Mouse (Mus musculus): ENCODE data around the gene Nav3.
A peak's percentile ranks its signal among the peaks of the same experiment; 100 is the strongest.

Gene Nav3

GRCm38 (mm10) chr10:109904841-109905240, 551.2 kb downstream of the Nav3 start:
- DNase-seq = no peak

- DNase-seq = no peak
Observed at GRCm38 (mm10) chr10:109903701-109904555, 552.1 kb downstream of the Nav3 start.

DNA sequence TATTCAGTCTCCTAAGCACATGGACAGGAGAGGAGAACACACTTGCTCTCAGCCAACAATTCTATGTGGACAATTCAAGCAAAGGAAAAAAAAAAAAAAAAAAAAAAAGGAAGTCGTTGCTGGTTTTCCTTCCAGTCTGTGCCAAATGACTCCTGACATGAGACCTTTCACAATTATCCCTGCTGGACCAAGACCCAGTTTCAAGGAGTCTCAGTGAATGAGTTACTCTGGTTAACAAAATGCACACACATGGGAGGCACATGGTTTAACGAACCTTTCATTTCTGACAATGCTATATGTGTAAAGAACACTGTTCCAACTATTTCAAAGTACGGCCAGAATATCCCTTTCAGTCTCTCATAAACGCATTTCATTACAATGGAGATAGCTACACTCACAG, 552.8 kb downstream of the Nav3 start:
- no peak for DNase-seq

- DNase-seq = no peak
Observed at GRCm38 (mm10) chr10:109889171-109889475, 566.9 kb downstream of the Nav3 start.

- DNase-seq = no peak
Observed at GRCm38 (mm10) chr10:109888355-109889170, 567.4 kb downstream of the Nav3 start.

GRCm38 (mm10) chr10:109887160-109887559, 568.8 kb downstream of the Nav3 start:
- no peak for DNase-seq

GRCm38 (mm10) chr10:109876107-109876506, 579.9 kb downstream of the Nav3 start:
- no peak for DNase-seq

GRCm38 (mm10) chr10:109875312-109875830, 580.6 kb downstream of the Nav3 start:
- no peak for DNase-seq

DNA sequence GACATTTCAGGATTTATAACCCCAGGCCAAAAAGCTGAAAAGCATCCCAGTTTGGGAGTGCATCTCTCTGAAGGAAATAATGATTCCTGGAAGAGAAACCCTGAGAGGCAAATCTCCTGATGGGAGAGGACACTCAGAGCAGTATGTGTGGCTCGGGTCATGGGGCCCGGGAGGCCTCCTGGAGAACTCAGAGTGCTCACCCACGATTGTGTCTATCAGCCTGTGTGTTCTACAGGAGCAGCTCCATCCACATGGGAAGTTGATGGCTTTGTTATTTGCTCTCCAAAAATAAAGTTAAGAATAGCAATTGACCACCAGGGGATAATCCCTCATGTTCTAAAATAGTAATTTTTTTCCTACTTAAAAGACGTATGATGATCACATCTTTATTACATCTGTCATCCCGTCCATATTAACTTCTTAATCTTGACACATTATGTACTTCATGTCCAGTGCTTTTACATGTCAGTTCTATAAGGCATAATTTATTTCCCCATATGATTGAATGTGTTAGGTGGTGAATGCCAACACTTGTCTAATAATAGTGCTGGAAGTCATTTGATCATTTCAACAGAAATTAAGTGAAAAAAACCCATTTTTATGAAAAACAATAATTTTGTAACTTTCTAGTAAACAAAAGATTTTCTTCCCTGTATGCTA, 581.2 kb downstream of the Nav3 start:
- peak; percentile 19 for DNase-seq

GRCm38 (mm10) chr10:109866063-109866462, 589.9 kb downstream of the Nav3 start:
- DNase-seq = no peak

DNA sequence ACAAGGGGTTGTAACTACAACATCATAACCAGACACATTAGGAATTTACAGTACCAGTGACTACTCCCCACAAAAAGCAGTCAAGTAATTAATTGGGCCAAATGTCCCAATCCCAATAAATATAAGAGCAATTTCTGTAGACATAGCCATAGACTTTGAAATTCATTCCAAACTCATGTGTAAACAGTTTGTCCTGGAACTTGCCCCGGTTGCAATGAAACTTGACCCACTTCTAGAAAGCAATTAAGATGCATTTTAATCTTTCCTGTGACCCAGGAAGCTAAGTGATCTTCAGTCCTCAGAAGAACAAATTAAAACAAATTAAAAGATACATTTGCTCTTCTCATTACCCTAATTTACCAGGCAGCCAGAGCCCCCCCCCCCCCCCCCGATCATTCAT, 590.6 kb downstream of the Nav3 start:
- DNase-seq = peak; percentile 33

GRCm38 (mm10) chr10:109864708-109865107, 591.3 kb downstream of the Nav3 start:
- peak; percentile 32 for DNase-seq

DNA sequence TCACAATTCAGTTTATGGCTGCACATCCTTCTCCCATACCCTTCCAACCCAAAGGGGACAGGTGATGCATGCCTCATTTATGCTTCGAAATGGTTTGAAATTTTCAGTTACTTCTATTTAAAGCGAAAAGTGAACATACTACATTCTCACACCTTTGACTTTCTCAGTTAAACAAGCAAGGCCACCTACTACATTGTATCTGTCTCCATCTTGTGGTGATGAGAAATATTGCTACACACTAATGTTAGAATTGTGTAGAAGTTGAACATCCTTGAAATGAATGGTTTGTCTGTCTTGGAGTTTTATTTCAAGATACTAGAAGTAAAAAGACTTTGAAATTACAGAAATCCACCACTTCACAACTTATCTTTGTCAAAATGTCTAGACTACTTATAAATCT, 594.7 kb downstream of the Nav3 start:
- DNase-seq = no peak

DNA sequence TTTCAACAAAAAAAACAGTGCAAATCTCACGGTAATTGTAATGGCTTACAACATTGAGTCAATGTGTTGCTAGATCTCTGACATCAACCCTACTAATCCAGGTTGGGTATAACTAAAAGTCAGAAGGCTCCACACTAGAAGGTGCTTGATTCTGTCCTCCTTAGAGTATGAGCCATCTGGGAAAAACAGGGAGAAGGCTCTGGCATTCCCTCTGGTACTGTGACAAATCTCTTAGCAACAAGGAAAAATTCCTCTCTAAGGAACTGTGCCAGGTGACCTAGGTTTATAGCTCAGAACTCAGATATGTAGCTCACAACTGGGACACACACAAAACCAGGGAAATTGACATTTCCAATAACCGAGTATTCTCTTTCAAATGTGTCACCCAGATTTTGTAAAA, 597.4 kb downstream of the Nav3 start:
- DNase-seq = no peak

- DNase-seq = peak; percentile 41
Observed at GRCm38 (mm10) chr10:109852392-109852791, 603.6 kb downstream of the Nav3 start.

DNA sequence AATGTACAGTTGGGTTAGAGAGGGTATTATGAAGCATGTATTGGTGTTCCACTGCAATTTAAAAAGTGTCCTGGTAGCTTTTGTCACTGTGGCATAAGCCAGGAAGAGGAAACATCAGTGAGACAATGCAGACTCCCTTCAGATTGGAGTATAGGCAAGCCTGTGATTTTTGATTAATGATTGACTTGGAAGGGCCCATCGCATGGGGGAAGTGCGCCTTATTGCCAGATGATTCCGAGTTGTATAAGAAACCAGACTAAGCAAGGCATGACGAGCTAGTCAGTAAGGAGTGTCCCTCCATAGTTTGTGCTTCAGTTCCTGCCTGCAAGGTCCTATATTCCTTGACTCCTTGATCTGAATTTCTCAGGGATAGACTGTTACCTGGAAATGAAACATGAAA, 608.4 kb downstream of the Nav3 start:
- no peak for DNase-seq

DNA sequence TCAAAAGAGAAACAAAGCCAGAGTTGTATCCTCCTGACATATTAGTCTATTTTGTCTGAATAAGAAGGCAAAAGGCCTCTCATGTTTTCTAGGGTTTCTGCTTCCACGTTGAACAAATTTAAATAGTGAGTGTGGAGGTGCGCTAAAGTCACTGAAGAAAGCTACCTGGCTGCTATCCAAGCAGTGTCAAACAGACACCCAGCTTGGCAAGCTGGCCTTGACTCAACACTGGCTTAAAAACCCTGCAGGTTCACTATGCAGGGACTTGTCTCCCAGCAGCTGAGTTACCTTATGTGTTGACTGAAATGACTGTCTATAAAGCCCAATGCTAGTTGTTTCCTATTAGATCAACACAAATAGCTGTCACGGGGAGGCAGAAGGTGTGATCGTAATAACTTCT, 612.3 kb downstream of the Nav3 start:
- no peak for DNase-seq

DNA sequence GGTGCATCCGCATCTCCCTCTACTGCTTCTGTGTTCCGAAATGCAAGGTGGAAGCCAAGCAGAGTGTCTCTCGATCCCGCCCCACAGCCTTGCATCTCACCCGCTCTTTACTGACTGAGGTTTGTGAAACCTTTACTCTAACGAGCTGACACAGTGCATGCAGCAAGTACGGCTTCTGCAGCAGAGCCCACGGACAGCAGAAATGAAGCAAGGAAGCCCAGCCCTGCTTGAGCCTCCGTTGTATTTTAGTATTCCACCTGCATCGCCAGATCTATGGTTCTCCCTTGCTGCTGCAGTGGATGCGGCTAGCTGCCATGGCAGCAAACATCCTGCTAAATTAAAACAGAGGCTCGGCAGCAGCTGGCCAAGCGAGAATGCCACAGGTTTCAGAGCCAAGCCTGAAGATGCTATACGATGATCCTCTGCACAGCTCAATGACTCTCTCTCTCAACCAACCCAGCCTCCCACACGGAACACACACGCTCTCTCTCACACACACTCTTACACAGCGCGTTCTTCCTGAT, 623.2 kb downstream of the Nav3 start:
- no peak for DNase-seq

DNA sequence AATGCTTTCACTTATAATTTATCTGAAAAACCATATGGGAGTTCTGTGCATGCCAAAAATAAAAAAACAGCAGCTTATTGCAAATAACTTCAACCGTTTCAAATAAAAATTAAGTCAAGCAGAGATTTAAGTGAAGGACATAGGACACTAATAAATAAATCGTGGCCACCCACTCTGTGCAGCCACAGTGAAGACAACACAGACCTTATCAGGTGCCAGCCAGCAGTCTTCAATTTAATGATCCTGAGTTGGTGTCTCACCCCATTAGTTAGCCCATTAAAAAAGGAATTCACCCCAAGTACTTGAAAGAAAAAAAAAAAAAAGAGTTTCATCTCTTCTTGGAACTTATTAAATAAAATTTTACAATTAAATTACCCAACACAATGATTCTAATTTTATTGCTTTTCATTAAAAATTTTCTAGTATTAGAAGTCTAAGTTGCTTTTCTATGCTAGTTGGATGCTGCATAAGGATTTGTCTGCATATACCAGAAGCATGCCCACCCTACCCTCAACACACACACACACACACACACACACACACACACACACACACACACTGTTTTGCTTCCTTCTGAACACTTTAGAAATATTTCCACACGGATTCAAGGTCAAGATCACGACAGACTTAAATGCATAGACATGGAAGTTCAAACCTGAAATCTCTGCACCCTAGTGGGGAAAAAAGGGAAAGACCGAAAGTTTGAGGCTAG, 649.1 kb downstream of the Nav3 start:
- peak; percentile 23 for DNase-seq

DNA sequence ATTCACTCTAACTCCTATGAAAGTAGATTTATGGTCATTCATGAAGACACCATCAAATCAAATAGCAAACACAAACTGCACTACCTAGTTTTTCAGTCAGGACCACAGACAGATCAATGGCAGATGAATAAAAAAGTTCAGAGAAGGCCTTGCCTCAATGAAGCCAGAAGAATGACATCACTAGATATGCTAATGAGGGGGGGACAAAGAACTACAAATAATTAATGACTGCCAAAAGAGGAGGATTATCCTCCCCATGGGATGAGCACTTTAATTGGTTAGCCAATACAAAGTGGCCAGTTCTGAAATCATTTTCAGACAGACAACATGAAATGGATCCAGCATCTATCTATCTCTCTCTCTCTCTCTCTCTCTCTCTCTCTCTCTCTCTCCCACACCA, 652.6 kb downstream of the Nav3 start:
- DNase-seq = no peak

- no peak for DNase-seq
Observed at GRCm38 (mm10) chr10:109802236-109802635, 653.8 kb downstream of the Nav3 start.

- DNase-seq = no peak
Observed at GRCm38 (mm10) chr10:109799246-109799645, 656.8 kb downstream of the Nav3 start.

- no peak for DNase-seq
Observed at GRCm38 (mm10) chr10:109796981-109797380, 659.0 kb downstream of the Nav3 start.
